Mouse (Mus musculus) stomach, embryonic 16.5 days (tissue): ENCODE measurements around the gene Hist1h2bb. TPM values are rescaled to one million over a fixed set of nuclear protein-coding genes. Genes with fewer than 3 reads are reported as not detected.

ENCODE experiments used
- ATAC-seq: fragments of 200-750 bp; cut with Nextera tagmentation; 2 replicates; pipeline ENCODE4 v1.8.0; 2017; ENCODE audit warnings: moderate number of reproducible peaks, moderate TSS enrichment; ENCODE audit not compliant: insufficient read depth, low FRiP score
- H3K27ac ChIP-seq: fragments of 300-500 bp; sonication (generic); 2 replicates; pipeline ENCODE4 v1.5.1; 2014; ENCODE audit warnings: low read length
- H3K27me3 ChIP-seq: fragments of 300-500 bp; sonication (generic); 2 replicates; pipeline ENCODE4 v1.6.1; 2014; ENCODE audit warnings: low read length, control low read depth, mixed read lengths; ENCODE audit not compliant: control insufficient read depth, insufficient read depth
- H3K36me3 ChIP-seq: fragments of 300-500 bp; sonication (generic); 2 replicates; pipeline ENCODE4 v1.6.1; 2014; ENCODE audit warnings: low read length; ENCODE audit not compliant: control insufficient read depth, insufficient read depth
- H3K4me1 ChIP-seq: fragments of 300-500 bp; sonication (generic); 2 replicates; pipeline ENCODE4 v1.6.1; 2014; ENCODE audit warnings: low read length, control low read depth, mixed read lengths; ENCODE audit not compliant: control insufficient read depth, insufficient read depth
- H3K4me2 ChIP-seq: fragments of 300-500 bp; sonication (generic); 2 replicates; pipeline ENCODE4 v1.6.1; 2014; ENCODE audit warnings: low read depth, low read length, mixed read lengths
- H3K4me3 ChIP-seq: fragments of 300-500 bp; sonication (generic); replicated peaks from 2 replicates; pipeline ENCODE4 v1.5.1; 2014; ENCODE audit warnings: mild to moderate bottlenecking, low read length
- H3K9ac ChIP-seq: fragments of 300-500 bp; sonication (generic); 2 replicates; pipeline ENCODE4 v1.6.1; 2014; ENCODE audit warnings: low read length
- H3K9me3 ChIP-seq: fragments of 300-500 bp; sonication (generic); replicated peaks from 2 replicates; pipeline ENCODE4 v1.6.1; 2016; ENCODE audit warnings: low read length, control low read depth; ENCODE audit not compliant: control insufficient read depth
- WGBS: fragments of 180-500 bp; shearing (Covaris S2); extraction: QIAGEN DNeasy Blood & Tissue Kit; methylation state at CpG from one replicate; pipeline ENCODE4 v1.1.7; 2014; 5-methylcytosine and 5-hydroxymethylcytosine counted together
- polyA plus RNA-seq: library from polyadenylated mRNA; unstranded; fragments of >200 nt; fragmentation: Nextera tagmentation; extraction: Ambion mirVana; gene quantifications from 2 replicates; pipeline ENCODE4 v1.2.1, GENCODE M21; 2015

Gene Hist1h2bb
- polyA plus RNA-seq, 1 experiment from 2014 or later: 2.9 TPM

DNA sequence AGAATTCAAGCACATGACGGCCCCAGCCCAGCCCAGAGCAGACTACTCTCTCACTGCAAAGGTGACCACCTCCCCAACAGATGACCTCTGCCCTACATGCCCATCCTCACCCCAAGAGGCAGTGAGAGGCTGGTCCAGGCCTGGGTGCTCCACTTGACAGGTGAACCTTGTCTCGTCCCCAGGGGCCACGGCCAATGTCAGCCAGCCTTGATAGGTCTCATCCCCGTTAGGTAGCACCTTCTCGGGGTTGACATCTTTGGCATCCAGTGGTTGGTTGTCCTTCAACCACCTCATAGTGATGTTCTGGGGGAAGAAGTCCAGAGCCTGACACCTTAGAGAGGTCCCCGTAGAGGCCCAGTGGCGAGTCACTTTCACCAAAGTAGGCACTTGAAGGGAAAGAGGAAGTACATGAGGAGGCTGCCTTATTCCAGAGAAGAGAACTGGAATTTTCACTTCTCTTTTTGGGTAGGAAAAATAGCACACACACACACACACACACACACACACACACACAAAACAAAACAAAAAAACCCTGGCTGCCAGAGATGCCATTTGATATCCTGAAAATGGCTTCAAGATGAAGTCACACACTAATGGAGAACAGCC is 40.7 kb upstream of the Hist1h2bb start:
- Histone ChIP-seq H3K27ac (no peak overlapping the region), H3K4me2 (no peak overlapping the region), H3K9ac (no peak overlapping the region), H3K4me3 (no peak overlapping the region), H3K4me1 (peaks cover 9% of the 10 kb centered on the region), H3K9me3 (no peaks in the 10 kb centered on the region), H3K27me3 (no peaks in the 10 kb centered on the region), H3K36me3 (no peaks in the 10 kb centered on the region)
- no peak for ATAC-seq
- WGBS: 93% methylated on average over 7 of the region's 7 CpGs

DNA sequence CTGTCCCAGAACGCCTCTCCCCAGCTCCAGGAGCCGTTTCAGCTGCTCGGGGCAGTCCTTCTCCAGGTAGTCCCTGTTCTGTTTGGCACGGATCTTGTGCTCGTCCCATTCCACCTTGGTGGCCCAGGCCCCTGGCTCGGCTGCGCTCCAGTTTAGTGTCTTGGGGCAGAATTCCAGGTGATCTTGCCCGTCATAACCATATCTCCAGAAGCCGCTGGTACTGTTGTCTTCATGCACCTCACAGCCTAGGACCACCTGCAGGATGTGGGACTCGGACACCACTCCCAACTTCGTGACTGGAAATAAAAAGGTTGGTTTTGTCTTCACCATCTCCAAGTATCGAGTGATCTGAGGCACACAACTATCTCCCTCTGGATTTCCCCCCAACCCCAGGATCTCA is 39.8 kb upstream of the Hist1h2bb start:
- no peak overlapping the region for H3K4me2 ChIP-seq
- no peak overlapping the region for H3K4me3 ChIP-seq
- no peaks in the 10 kb centered on the region for H3K27me3 ChIP-seq
- H3K9ac ChIP-seq: no peak overlapping the region
- H3K36me3 ChIP-seq: no peaks in the 10 kb centered on the region
- WGBS: 93% methylated on average over 12 of the region's 12 CpGs
- ATAC-seq: no peak
- peaks cover 6% of the 10 kb centered on the region for H3K4me1 ChIP-seq
- H3K9me3 ChIP-seq: no peaks in the 10 kb centered on the region
- no peak overlapping the region for H3K27ac ChIP-seq

DNA sequence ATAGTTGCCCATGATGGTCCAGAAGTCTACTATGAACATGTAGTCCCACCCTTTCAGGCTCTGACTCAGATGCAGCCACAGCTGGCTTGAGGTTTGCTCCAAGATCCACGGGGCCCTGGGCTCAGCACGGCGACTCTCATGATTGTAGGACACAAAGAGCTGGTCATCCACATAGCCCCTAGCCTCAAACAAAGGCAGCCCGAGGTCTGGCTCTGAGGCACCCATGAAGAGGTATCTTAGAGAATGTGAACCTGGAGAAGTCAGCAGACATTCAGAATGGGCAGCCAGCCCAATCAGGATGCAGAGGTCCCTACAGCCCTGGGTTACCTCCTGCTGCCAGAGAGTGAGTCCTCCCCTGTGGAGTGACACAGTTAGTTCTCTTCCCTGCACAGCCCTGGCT is 38.5 kb upstream of the Hist1h2bb start:
- peaks cover 6% of the 10 kb centered on the region for H3K4me1 ChIP-seq
- ATAC-seq: no peak
- 78% methylated on average over 4 of the region's 4 CpGs for WGBS
- no peak overlapping the region for H3K4me3 ChIP-seq
- no peaks in the 10 kb centered on the region for H3K36me3 ChIP-seq
- H3K9me3 ChIP-seq: no peaks in the 10 kb centered on the region
- H3K9ac ChIP-seq: no peak overlapping the region
- H3K4me2 ChIP-seq: no peak overlapping the region
- H3K27me3 ChIP-seq: no peaks in the 10 kb centered on the region
- no peak overlapping the region for H3K27ac ChIP-seq

DNA sequence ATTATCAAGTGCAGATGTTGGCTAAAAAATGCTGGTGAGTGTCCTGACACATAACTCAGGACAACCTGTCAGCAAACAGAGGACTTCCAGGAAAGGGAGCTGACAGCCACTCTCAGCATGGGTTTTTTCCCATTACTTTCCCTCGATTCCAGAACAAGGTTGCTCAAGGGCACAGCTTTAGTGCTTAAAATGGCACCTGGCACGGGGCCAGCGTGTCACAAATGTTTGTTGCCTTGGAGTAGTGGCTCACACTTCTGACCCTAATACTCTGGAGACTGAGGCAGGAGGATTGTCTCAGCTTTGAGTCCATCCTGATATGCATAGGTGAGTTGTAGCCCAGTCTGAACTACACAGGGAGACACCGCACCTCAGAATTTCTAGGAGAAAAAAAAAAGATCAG is 37.9 kb upstream of the Hist1h2bb start:
- Histone ChIP-seq H3K9ac (no peak overlapping the region), H3K27ac (no peak overlapping the region), H3K4me1 (peaks cover 6% of the 10 kb centered on the region), H3K4me3 (no peak overlapping the region), H3K9me3 (no peaks in the 10 kb centered on the region), H3K27me3 (no peaks in the 10 kb centered on the region), H3K4me2 (no peak overlapping the region), H3K36me3 (no peaks in the 10 kb centered on the region)
- 67% methylated on average over 4 of the region's 4 CpGs for WGBS
- ATAC-seq: no peak

DNA sequence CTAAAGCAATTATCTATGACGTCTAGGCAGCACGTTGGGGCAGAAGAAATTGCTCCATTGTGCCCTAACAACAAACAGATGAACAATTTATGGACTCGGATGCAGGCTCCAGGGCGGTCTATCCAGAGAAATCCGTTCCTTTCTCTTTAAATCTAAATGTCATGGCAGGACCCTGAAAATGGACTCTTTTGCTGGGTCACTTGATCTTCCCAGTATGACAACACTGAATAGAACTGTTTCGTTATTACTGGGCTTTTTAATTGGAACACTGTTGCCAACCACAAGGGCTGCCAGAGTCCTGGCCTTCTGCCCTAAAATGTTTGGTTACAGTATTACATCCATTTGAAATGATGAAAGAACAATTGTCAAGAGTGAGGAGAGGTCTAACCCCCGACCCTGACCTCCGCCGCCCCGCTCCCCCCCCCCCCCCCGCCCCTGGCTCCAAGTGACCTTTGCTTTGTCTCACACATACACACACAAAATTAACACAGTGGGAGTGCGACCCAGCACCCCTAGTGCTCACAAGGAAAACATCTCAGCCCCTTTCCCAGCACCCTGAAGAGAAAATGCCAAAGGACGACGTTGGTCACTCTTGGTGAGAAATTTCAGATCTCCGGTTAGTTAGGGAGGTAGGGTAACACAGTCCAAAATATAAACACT is 36.7 kb upstream of the Hist1h2bb start:
- H3K4me3 ChIP-seq: peak overlapping the region; percentile 53
- H3K27me3 ChIP-seq: no peaks in the 10 kb centered on the region
- H3K4me2 ChIP-seq: peak overlapping the region; percentile 88
- no peaks in the 10 kb centered on the region for H3K9me3 ChIP-seq
- no peak overlapping the region for H3K27ac ChIP-seq
- peak overlapping the region; percentile 82 for H3K9ac ChIP-seq
- no peaks in the 10 kb centered on the region for H3K36me3 ChIP-seq
- H3K4me1 ChIP-seq: peaks cover 6% of the 10 kb centered on the region
- ATAC-seq: no peak
- 29% methylated on average over 15 of the region's 15 CpGs for WGBS

DNA sequence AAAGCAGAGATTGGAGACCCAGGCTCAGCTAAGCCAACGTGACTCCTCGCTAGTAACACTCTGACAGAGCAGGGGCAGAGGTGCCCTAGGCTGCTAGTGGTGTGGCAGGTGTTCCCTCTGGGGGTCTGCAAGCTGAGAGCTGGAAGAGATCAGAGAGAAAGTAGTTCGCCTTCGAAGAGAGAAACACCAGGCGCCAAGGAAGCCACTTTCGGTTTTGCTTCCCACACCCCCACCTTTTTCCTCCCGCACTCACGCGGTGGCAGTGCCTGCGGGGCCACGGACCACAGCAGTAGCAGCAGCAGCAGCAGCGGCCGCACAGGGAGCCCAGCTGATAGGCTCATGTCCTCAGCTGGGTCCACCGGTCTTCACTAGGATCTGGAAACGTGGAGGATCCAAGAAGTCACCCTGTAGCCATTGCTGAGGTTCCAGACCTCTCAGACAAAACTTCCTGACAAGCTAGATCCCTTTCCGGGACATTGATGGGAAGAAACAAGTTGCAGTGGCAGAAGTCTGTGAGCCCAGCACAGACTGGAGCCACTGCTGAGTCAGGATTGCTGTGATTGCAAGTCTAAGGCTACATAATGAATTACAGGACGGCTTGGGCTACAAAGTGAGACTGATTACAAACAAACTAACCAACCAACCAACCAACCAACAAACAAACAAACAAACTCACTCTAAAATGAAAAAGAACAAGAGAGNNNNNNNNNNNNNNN is 36.0 kb upstream of the Hist1h2bb start, which contains the start of gene Hfe:
Hfe (minus strand) TSS at position 481 of the 716 bp plus-strand sequence.
- no peak within 1 kb of the TSS; the same call in 1 of the 2 replicates for H3K27ac ChIP-seq
- H3K4me3 ChIP-seq: peak within 1 kb of the TSS; percentile 53
- peak within 1 kb of the TSS; percentile 82 for H3K9ac ChIP-seq
- peaks cover 6% of the 10 kb centered on the region for H3K4me1 ChIP-seq
- WGBS: 2% methylated on average over 17 of the region's 17 CpGs
- H3K36me3 ChIP-seq: no peaks in the 10 kb centered on the region
- ATAC-seq: peak; percentile 56
- H3K27me3 ChIP-seq: no peaks in the 10 kb centered on the region
- no peaks in the 10 kb centered on the region for H3K9me3 ChIP-seq
- H3K4me2 ChIP-seq: peak within 1 kb of the TSS; percentile 88

DNA sequence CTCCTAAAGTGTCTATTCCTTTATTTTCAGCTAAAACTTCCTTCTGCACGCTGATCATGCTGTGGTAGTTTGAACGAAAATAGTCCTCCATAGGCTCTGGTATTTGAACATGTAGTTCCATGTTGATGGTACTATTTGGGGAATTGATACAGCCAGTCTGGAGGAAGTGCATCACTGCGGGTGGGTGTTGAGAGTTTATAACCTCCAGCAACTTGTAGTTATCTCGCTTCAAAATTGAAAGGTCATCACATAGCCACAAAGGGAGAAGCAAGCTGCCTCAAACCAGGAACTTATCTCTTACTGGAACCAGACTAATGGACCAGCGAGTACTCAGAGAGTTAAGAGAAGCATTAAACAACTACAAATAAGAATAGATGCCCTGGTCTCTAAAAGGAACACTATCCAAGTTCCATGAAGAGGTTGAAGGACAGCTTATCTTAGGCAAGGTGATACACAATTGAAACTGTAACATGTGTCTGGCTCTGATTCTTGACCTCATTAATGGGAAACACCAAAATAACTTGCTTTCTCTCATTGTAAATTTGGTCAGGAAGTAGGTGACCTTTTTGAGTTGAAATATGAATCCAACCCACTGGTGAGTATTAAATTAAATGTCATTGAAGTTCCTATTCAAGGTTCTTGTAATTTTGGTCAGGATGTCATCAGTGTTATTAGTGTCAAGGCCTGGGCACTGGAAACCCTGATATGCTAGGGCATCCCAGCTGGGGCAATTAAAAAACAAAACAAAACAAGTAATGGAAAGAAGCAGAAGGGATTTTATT is 30.1 kb upstream of the Hist1h2bb start:
- Histone ChIP-seq H3K27me3 (no peaks in the 10 kb centered on the region), H3K9me3 (no peaks in the 10 kb centered on the region), H3K4me2 (no peak overlapping the region), H3K4me1 (no peaks in the 10 kb centered on the region), H3K4me3 (no peak overlapping the region), H3K27ac (no peak overlapping the region), H3K36me3 (no peaks in the 10 kb centered on the region), H3K9ac (no peak overlapping the region)
- ATAC-seq: no peak
- WGBS: 78% methylated on average over 5 of the region's 5 CpGs

DNA sequence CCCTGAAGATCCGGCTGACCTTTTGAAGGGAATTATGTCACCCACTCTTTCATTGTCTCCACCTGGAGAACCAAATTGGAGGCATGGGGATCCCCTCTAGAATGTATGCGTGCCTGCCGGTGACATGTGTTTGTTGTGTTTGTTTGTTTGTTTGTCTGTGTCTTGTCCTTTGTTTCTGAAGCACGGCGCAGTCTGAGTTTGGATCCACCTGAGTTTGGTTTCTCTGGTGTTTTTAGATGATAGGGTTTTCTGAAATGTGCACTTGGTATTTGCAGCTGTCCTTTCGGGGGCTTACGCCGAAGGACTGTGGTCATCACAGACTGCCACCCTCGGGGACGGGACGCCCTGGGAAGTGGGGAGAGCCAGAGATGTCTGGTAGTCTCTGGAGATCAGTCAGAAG is 29.4 kb upstream of the Hist1h2bb start:
- no peaks in the 10 kb centered on the region for H3K36me3 ChIP-seq
- 46% methylated on average over 11 of the region's 11 CpGs for WGBS
- H3K27ac ChIP-seq: no peak overlapping the region
- H3K27me3 ChIP-seq: no peaks in the 10 kb centered on the region
- no peaks in the 10 kb centered on the region for H3K4me1 ChIP-seq
- no peaks in the 10 kb centered on the region for H3K9me3 ChIP-seq
- no peak overlapping the region for H3K9ac ChIP-seq
- H3K4me2 ChIP-seq: no peak overlapping the region
- ATAC-seq: no peak
- H3K4me3 ChIP-seq: no peak overlapping the region
